Mouse (Mus musculus) embryo, embryonic 10.5 days (tissue): ENCODE data around the gene Hist1h2bk.
A peak's percentile ranks its signal among the peaks of the same experiment; 100 is the strongest.
"Not testable (repeated sequence)": the region's sequence is repeated elsewhere in the genome, so short reads cannot be mapped to it uniquely, and the experiment has no call there.

Experiments
- DNase-seq: peaks from one replicate; pipeline ENCODE4 v3.0.0-alpha.2; 2015; ENCODE audit warnings: low spot score

Gene Hist1h2bk

GRCm38 (mm10) chr13:22040464-22041141 lies 4.9 kb downstream of the Hist1h2bk start:
- peak; percentile 82 for DNase-seq

- DNase-seq, result peak; percentile 97
Measured at GRCm38 (mm10) chr13:22041142-22041536, 5.5 kb downstream of the Hist1h2bk start, which contains the start of gene Hist1h4i. Gene Hist1h4i, minus strand, starts transcription at chr13:22041362.

- peak; percentile 81 for DNase-seq
Measured at GRCm38 (mm10) chr13:22041651-22042567, 6.2 kb downstream of the Hist1h2bk start.

- peak; percentile 99 for DNase-seq
Measured at GRCm38 (mm10) chr13:22042568-22043502, 7.2 kb downstream of the Hist1h2bk start, which contains the start of the genes Hist1h2ag and Hist1h2bj. Gene Hist1h2ag, minus strand, starts transcription at chr13:22042944. Gene Hist1h2bj, plus strand, starts transcription at chr13:22043214.

- DNase-seq, result peak; percentile 92
Measured at GRCm38 (mm10) chr13:22043503-22044431, 8.1 kb downstream of the Hist1h2bk start.

GRCm38 (mm10) chr13:22044432-22045155 lies 8.9 kb downstream of the Hist1h2bk start:
- DNase-seq, result no peak

GRCm38 (mm10) chr13:22045311-22045710 lies 9.6 kb downstream of the Hist1h2bk start:
- no peak for DNase-seq

GRCm38 (mm10) chr13:22049041-22049440 lies 13.4 kb downstream of the Hist1h2bk start:
- no peak for DNase-seq

- DNase-seq, result peak; percentile 94
Measured at GRCm38 (mm10) chr13:22049737-22050440, 14.2 kb downstream of the Hist1h2bk start.

- peak; percentile 96 for DNase-seq
Measured at GRCm38 (mm10) chr13:22050591-22051522, 15.2 kb downstream of the Hist1h2bk start.

GRCm38 (mm10) chr13:22051523-22051859 lies 15.8 kb downstream of the Hist1h2bk start:
- no peak for DNase-seq

GRCm38 (mm10) chr13:22053754-22054153 lies 18.1 kb downstream of the Hist1h2bk start:
- no peak for DNase-seq

- DNase-seq, result no peak
Measured at GRCm38 (mm10) chr13:22061422-22061821, 25.8 kb downstream of the Hist1h2bk start.

- DNase-seq, result no peak
Measured at GRCm38 (mm10) chr13:22063468-22063867, 27.8 kb downstream of the Hist1h2bk start.

GRCm38 (mm10) chr13:22084140-22084539 lies 48.5 kb downstream of the Hist1h2bk start, which contains the start of gene Vmn1r188:
Gene Vmn1r188, plus strand, starts transcription at chr13:22084440.
- not testable (repeated sequence) for DNase-seq
